Mouse (Mus musculus): ENCODE data around the gene Mog. TPM values are rescaled to one million over a fixed set of nuclear protein-coding genes. Genes with fewer than 3 reads are reported as not detected.

The Mog gene
- polyA plus RNA-seq, 1 experiment from 2014 or later = 0.42 TPM

GRCm38 (mm10) chr17:37003366-37003765 is 19.8 kb downstream of the Mog start:
- H3K4me2 ChIP-seq = peak overlapping the region; percentile 78
- 45% methylated on average over 4 of the region's 4 CpGs for whole genome bisulfite sequencing
- no peaks in the 10 kb centered on the region for H3K27me3 ChIP-seq (ENCODE audit: control insufficient read depth, insufficient read depth, low read length)
- DNase-seq (ENCODE audit: low spot score, missing footprints) (no peak), ATAC-seq (ENCODE audit: low FRiP score) (no peak)
- H3K4me1 ChIP-seq (ENCODE audit: control insufficient read depth, insufficient read depth, low read length) = peaks cover 3% of the 10 kb centered on the region; the same call in 1 of the 2 replicates
- no peaks in the 10 kb centered on the region for H3K9me3 ChIP-seq (ENCODE audit: control insufficient read depth, low read length)
- no peak overlapping the region for H3K27ac ChIP-seq (ENCODE audit: low read depth, low read length)
- H3K9ac ChIP-seq (ENCODE audit: low read length) = peak overlapping the region; percentile 95
- H3K4me3 ChIP-seq (ENCODE audit: low read depth, low read length) = peak overlapping the region; percentile 62
- no peaks in the 10 kb centered on the region; the same call in 1 of the 2 replicates for H3K36me3 ChIP-seq (ENCODE audit: control insufficient read depth, insufficient read depth, low read length)

- peak; percentile 87 for ATAC-seq (ENCODE audit: low FRiP score)
- no peaks in the 10 kb centered on the region; the same call in 1 of the 2 replicates for H3K36me3 ChIP-seq (ENCODE audit: control insufficient read depth, insufficient read depth, low read length)
- peaks cover 3% of the 10 kb centered on the region; the same call in 1 of the 2 replicates for H3K4me1 ChIP-seq (ENCODE audit: control insufficient read depth, insufficient read depth, low read length)
- H3K27me3 ChIP-seq (ENCODE audit: control insufficient read depth, insufficient read depth, low read length) = no peaks in the 10 kb centered on the region
- H3K27ac ChIP-seq (ENCODE audit: low read depth, low read length) = peak overlapping the region; percentile 80
- peak overlapping the region; percentile 95 for H3K9ac ChIP-seq (ENCODE audit: low read length)
- WGBS = under 1% methylated on average over 49 of the region's 49 CpGs
- DNase-seq (ENCODE audit: low spot score, missing footprints) = peak; percentile 98
- H3K4me2 ChIP-seq = peak overlapping the region; percentile 78
- peak overlapping the region; percentile 62 for H3K4me3 ChIP-seq (ENCODE audit: low read depth, low read length)
- H3K9me3 ChIP-seq (ENCODE audit: control insufficient read depth, low read length) = no peaks in the 10 kb centered on the region
Measured at GRCm38 (mm10) chr17:37002364-37003330, 20.6 kb downstream of the Mog start.

GRCm38 (mm10) chr17:37000863-37001262 is 22.3 kb downstream of the Mog start, which contains the start of gene Zfp57:
TSS of gene Zfp57 (plus strand) at chr17:37001163.
- no peaks in the 10 kb centered on the region for H3K9me3 ChIP-seq (ENCODE audit: control insufficient read depth, low read length)
- H3K4me2 ChIP-seq = peak within 1 kb of the TSS; percentile 78
- no peak within 1 kb of the TSS for H3K9ac ChIP-seq (ENCODE audit: low read length)
- no peak for DNase-seq (ENCODE audit: low spot score, missing footprints)
- H3K4me3 ChIP-seq (ENCODE audit: low read depth, low read length) = no peak within 1 kb of the TSS
- peaks cover 3% of the 10 kb centered on the region; the same call in 1 of the 2 replicates for H3K4me1 ChIP-seq (ENCODE audit: control insufficient read depth, insufficient read depth, low read length)
- WGBS = 95% methylated on average over 7 of the region's 7 CpGs
- no peak within 1 kb of the TSS for H3K27ac ChIP-seq (ENCODE audit: low read depth, low read length)
- ATAC-seq (ENCODE audit: low FRiP score) = no peak
- H3K27me3 ChIP-seq (ENCODE audit: control insufficient read depth, insufficient read depth, low read length) = no peaks in the 10 kb centered on the region
- no peaks in the 10 kb centered on the region for H3K36me3 ChIP-seq (ENCODE audit: control insufficient read depth, insufficient read depth, low read length)

- no peaks in the 10 kb centered on the region for H3K9me3 ChIP-seq (ENCODE audit: control insufficient read depth, low read length)
- DNase-seq (ENCODE audit: low spot score, missing footprints) (peak; percentile 45), ATAC-seq (ENCODE audit: low FRiP score) (no peak)
- no peak overlapping the region for H3K9ac ChIP-seq (ENCODE audit: low read length)
- no peak overlapping the region for H3K4me2 ChIP-seq
- H3K36me3 ChIP-seq (ENCODE audit: control insufficient read depth, insufficient read depth, low read length) = no peaks in the 10 kb centered on the region
- no peak overlapping the region for H3K27ac ChIP-seq (ENCODE audit: low read depth, low read length)
- no peaks in the 10 kb centered on the region for H3K4me1 ChIP-seq (ENCODE audit: control insufficient read depth, insufficient read depth, low read length)
- WGBS = 76% methylated on average over 2 of the region's 2 CpGs
- H3K27me3 ChIP-seq (ENCODE audit: control insufficient read depth, insufficient read depth, low read length) = no peaks in the 10 kb centered on the region
- H3K4me3 ChIP-seq (ENCODE audit: low read depth, low read length) = no peak overlapping the region
Measured at GRCm38 (mm10) chr17:36998477-36998876, 24.7 kb downstream of the Mog start.

- Histone ChIP-seq H3K9ac (ENCODE audit: low read length) (no peak overlapping the region), H3K27ac (ENCODE audit: low read depth, low read length) (no peak overlapping the region), H3K4me3 (ENCODE audit: low read depth, low read length) (no peak overlapping the region), H3K4me1 (ENCODE audit: control insufficient read depth, insufficient read depth, low read length) (no peaks in the 10 kb centered on the region), H3K36me3 (ENCODE audit: control insufficient read depth, insufficient read depth, low read length) (no peaks in the 10 kb centered on the region), H3K4me2 (no peak overlapping the region), H3K9me3 (ENCODE audit: control insufficient read depth, low read length) (no peaks in the 10 kb centered on the region), H3K27me3 (ENCODE audit: control insufficient read depth, insufficient read depth, low read length) (no peaks in the 10 kb centered on the region)
- WGBS = 31% methylated on average over 7 of the region's 7 CpGs
- DNase-seq (ENCODE audit: low spot score, missing footprints) (peak; percentile 99), ATAC-seq (ENCODE audit: low FRiP score) (peak; percentile 73; the same call in 1 of the 2 replicates)
Measured at GRCm38 (mm10) chr17:36997033-36997735, 26.0 kb downstream of the Mog start.

GRCm38 (mm10) chr17:36995448-36995847 is 27.8 kb downstream of the Mog start:
- no peaks in the 10 kb centered on the region for H3K27me3 ChIP-seq (ENCODE audit: control insufficient read depth, insufficient read depth, low read length)
- no peaks in the 10 kb centered on the region for H3K4me1 ChIP-seq (ENCODE audit: control insufficient read depth, insufficient read depth, low read length)
- DNase-seq (ENCODE audit: low spot score, missing footprints) (no peak), ATAC-seq (ENCODE audit: low FRiP score) (no peak)
- no peak overlapping the region for H3K4me3 ChIP-seq (ENCODE audit: low read depth, low read length)
- no peak overlapping the region for H3K27ac ChIP-seq (ENCODE audit: low read depth, low read length)
- H3K36me3 ChIP-seq (ENCODE audit: control insufficient read depth, insufficient read depth, low read length) = no peaks in the 10 kb centered on the region
- no peak overlapping the region for H3K4me2 ChIP-seq
- H3K9me3 ChIP-seq (ENCODE audit: control insufficient read depth, low read length) = no peaks in the 10 kb centered on the region
- H3K9ac ChIP-seq (ENCODE audit: low read length) = no peak overlapping the region
- WGBS = 49% methylated on average over 3 of the region's 3 CpGs

- DNase-seq (ENCODE audit: low spot score, missing footprints) (peak; percentile 37), ATAC-seq (ENCODE audit: low FRiP score) (no peak)
- no peak overlapping the region for H3K4me2 ChIP-seq
- no peak overlapping the region for H3K27ac ChIP-seq (ENCODE audit: low read depth, low read length)
- H3K9ac ChIP-seq (ENCODE audit: low read length) = no peak overlapping the region
- H3K4me1 ChIP-seq (ENCODE audit: control insufficient read depth, insufficient read depth, low read length) = no peaks in the 10 kb centered on the region
- H3K4me3 ChIP-seq (ENCODE audit: low read depth, low read length) = no peak overlapping the region
- H3K27me3 ChIP-seq (ENCODE audit: control insufficient read depth, insufficient read depth, low read length) = peaks cover 2% of the 10 kb centered on the region
- 85% methylated on average over 2 of the region's 2 CpGs for WGBS
- H3K9me3 ChIP-seq (ENCODE audit: control insufficient read depth, low read length) = no peaks in the 10 kb centered on the region
- H3K36me3 ChIP-seq (ENCODE audit: control insufficient read depth, insufficient read depth, low read length) = no peaks in the 10 kb centered on the region
Measured at GRCm38 (mm10) chr17:36994528-36994927, 28.7 kb downstream of the Mog start.

DNA sequence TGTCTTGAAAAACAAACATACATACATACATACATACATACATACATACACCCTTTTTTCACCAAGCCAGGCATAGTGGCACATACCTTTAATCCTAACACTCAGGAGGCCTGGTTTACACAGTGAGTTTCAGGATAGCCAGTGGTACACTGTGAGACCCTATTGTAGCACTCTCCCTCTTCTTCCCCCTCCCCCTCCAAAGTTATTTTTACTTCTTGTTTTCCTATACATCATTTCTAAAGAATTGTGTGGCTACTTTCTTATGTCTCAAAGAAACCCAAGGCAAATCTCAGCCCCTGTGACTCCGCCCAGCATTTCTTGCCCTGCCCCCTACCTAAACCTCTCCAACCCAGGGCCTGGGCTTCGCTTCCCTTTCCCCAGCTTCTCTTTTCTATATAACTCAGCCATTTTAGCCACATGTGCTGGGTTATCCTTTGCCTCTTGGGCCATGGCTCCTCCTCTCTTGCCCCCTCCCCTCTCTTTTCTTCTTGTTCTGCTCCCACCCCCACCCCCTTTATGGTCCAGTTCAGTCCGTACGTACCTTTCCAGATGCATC is 29.4 kb downstream of the Mog start:
- H3K27me3 ChIP-seq (ENCODE audit: control insufficient read depth, insufficient read depth, low read length) = peaks cover 8% of the 10 kb centered on the region
- no peaks in the 10 kb centered on the region for H3K4me1 ChIP-seq (ENCODE audit: control insufficient read depth, insufficient read depth, low read length)
- no peak for ATAC-seq (ENCODE audit: low FRiP score)
- WGBS = 83% methylated on average over 4 of the region's 4 CpGs
- H3K27ac ChIP-seq (ENCODE audit: low read depth, low read length) = no peak overlapping the region
- H3K9ac ChIP-seq (ENCODE audit: low read length) = no peak overlapping the region
- no peak for DNase-seq (ENCODE audit: low spot score, missing footprints)
- no peak overlapping the region for H3K4me2 ChIP-seq
- H3K36me3 ChIP-seq (ENCODE audit: control insufficient read depth, insufficient read depth, low read length) = no peaks in the 10 kb centered on the region
- H3K9me3 ChIP-seq (ENCODE audit: control insufficient read depth, low read length) = no peaks in the 10 kb centered on the region
- H3K4me3 ChIP-seq (ENCODE audit: low read depth, low read length) = no peak overlapping the region

Data from midbrain, embryonic 11.5 days (tissue).